Mouse (Mus musculus) kidney, embryonic 15.5 days (tissue): ENCODE measurements around the gene Exosc8. TPM values are rescaled to one million over a fixed set of nuclear protein-coding genes. Genes with fewer than 3 reads are reported as not detected.
"Not testable (repeated sequence)": the region's sequence is repeated elsewhere in the genome, so short reads cannot be mapped to it uniquely, and the experiment has no call there.

Source experiments
- ATAC-seq: fragments of 200-750 bp; cut with Nextera tagmentation; replicated peaks from 2 replicates; pipeline ENCODE4 v1.8.0; 2017; ENCODE audit warnings: moderate TSS enrichment; ENCODE audit not compliant: low FRiP score
- H3K27ac ChIP-seq: fragments of 300-500 bp; sonication (generic); 2 replicates; pipeline ENCODE4 v1.5.1; 2015; ENCODE audit warnings: mild to moderate bottlenecking, inconsistent platforms
- H3K27me3 ChIP-seq: fragments of 300-500 bp; sonication (generic); 2 replicates; pipeline ENCODE4 v1.6.1; 2015; ENCODE audit warnings: inconsistent platforms
- H3K36me3 ChIP-seq: fragments of 300-500 bp; sonication (generic); 2 replicates; pipeline ENCODE4 v1.6.1; 2015; ENCODE audit warnings: inconsistent platforms
- H3K4me1 ChIP-seq: fragments of 300-500 bp; sonication (generic); 2 replicates; pipeline ENCODE4 v1.6.1; 2015; ENCODE audit warnings: inconsistent platforms
- H3K4me2 ChIP-seq: fragments of 300-500 bp; sonication (generic); 2 replicates; pipeline ENCODE4 v1.6.1; 2015; ENCODE audit warnings: moderate library complexity, mild to moderate bottlenecking, inconsistent platforms
- H3K4me3 ChIP-seq: fragments of 300-500 bp; sonication (generic); replicated peaks from 2 replicates; pipeline ENCODE4 v1.5.1; 2015; ENCODE audit warnings: mild to moderate bottlenecking, inconsistent platforms
- H3K9ac ChIP-seq: fragments of 300-500 bp; sonication (generic); 2 replicates; pipeline ENCODE4 v1.6.1; 2015; ENCODE audit warnings: mild to moderate bottlenecking, inconsistent platforms
- H3K9me3 ChIP-seq: fragments of 300-500 bp; sonication (generic); replicated peaks from 2 replicates; pipeline ENCODE4 v1.6.1; 2016; ENCODE audit warnings: inconsistent platforms
- WGBS: fragments of 180-500 bp; shearing (Covaris S2); methylation state at CpG from one replicate; pipeline ENCODE4 v1.1.7; 2015; ENCODE audit warnings: mixed read lengths; 5-methylcytosine and 5-hydroxymethylcytosine counted together
- polyA plus RNA-seq: library from polyadenylated mRNA; unstranded; fragments of >200 nt; fragmentation: Nextera tagmentation; extraction: Ambion mirVana; gene quantifications from 2 replicates; pipeline ENCODE4 v1.2.1, GENCODE M21; 2015

Exosc8 gene
- polyA plus RNA-seq = 142 and 144 TPM in 2 replicates

DNA sequence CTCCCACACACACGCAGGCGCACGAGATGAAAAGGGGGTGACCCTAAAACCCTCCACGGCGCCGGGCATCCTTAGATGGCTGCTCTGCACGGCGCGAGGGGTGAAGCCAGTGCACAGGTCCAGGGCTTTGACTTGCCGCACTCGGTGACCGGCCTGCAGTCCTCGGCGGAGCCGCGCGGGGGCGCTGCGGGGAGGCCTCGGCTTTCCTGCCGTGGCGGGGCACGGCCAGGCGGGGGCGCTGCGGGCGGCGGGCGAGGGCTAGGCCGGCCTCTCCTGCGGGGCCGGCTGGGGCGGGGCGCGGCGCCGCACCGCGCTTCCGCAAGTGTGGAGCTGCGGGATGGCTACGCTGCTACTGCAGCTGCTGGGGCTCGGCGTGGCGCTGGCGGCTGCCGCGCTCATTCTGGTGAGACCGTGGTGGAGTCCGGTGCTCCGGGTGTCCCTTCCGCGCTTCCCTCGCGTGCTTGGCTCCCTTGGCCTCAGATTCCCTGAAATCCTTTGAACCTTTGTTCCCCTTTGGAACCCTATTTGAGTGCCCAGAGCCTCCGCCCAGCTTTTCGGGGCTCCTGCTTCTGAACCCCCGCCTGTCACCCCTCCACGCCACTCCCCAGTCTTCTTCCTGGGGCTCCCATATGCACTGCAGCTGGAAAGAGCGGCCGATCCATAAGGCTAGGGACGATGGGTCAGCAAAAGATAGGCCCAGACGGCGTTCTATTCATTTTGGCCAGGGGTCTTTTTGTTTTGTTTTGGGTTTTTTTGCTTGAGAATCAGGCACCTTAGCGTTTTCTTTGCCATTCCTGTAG is at the start of gene Exosc8, which contains the start of gene Alg5:
Exosc8 (minus strand) TSS at position 147 of the 800 bp plus-strand sequence.
Alg5 (plus strand) TSS at position 293 of the 800 bp plus-strand sequence.
- under 1% methylated on average over 60 of the region's 65 CpGs for WGBS

DNA sequence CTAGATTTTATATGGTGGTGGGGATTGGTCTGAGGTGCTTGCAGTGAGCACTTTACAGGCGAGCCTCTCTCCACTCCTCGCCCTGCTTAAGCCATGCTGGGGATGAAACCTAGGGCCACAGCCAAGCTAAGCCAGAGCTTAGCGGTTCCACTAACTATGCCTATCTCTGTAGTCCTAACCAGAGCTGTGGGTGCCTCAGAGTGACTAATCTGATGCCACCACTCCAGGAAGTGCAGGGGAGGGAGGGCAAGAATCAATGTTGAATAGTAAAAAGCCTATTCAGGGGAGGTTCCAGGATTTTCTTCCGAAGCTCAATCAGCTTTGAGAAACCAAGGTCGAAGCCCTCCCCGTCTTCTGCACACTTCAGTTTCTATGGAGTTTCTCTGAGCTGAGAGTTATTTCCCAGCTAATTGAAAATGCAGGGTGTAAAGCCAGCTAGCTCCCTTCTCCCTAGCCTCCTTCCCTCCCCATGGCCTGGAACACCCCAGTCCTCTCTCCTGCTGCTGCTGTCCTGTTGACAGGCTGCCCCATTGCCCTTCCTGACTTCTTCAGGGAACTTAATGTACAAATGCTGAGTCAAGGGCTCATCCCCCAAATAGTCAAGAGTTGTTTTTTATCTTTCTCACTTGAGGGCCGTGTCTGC is 40.9 kb upstream of the Exosc8 start:
- no peak for ATAC-seq
- no peaks in the 10 kb centered on the region for H3K27me3 ChIP-seq
- no peaks in the 10 kb centered on the region for H3K9me3 ChIP-seq
- no peak overlapping the region for H3K9ac ChIP-seq
- no peak overlapping the region for H3K4me2 ChIP-seq
- H3K4me1 ChIP-seq = peaks cover 2% of the 10 kb centered on the region; the same call in 1 of the 2 replicates
- no peak overlapping the region for H3K27ac ChIP-seq
- WGBS = 69% methylated on average over 7 of the region's 7 CpGs
- H3K36me3 ChIP-seq = no peaks in the 10 kb centered on the region
- H3K4me3 ChIP-seq = no peak overlapping the region

More for the DNA sequence above, at the start of gene Exosc8, which contains the start of gene Alg5:
- Histone ChIP-seq H3K4me1 (peaks cover 31% of the 10 kb centered on the region), H3K4me2 (peak within 1 kb of the TSS; percentile 79), H3K27ac (peak within 1 kb of the TSS; percentile 99), H3K4me3 (peak within 1 kb of the TSS; percentile 67), H3K9ac (peak within 1 kb of the TSS; percentile 90), H3K9me3 (no peaks in the 10 kb centered on the region), H3K27me3 (no peaks in the 10 kb centered on the region), H3K36me3 (peaks cover 54% of the 10 kb centered on the region)
- ATAC-seq = peak; percentile 89

DNA sequence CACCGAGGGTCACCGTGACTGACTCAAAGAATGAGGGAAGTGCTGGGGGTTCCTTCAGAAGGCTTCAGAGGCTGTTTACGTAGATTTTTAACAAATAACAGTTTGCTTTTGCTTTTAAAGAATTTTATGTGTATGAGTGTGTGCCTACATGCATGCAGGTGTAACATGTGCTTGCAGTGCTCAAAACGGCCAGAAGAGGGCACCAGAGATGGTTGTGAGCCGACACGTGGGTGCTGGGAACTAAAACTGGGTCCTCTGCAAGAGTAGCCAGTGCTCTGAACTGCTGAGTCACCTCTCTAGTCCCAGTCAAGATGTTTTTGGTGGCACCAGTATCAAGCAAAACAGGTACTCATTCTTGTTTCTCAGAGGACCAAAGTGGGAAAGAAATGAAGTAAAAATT is 38.4 kb upstream of the Exosc8 start:
- Histone ChIP-seq H3K4me2 (no peak overlapping the region), H3K27ac (no peak overlapping the region), H3K9ac (no peak overlapping the region), H3K4me1 (peaks cover 2% of the 10 kb centered on the region; the same call in 1 of the 2 replicates), H3K27me3 (no peaks in the 10 kb centered on the region), H3K36me3 (no peaks in the 10 kb centered on the region), H3K4me3 (no peak overlapping the region), H3K9me3 (no peaks in the 10 kb centered on the region)
- no peak for ATAC-seq
- 84% methylated on average over 6 of the region's 6 CpGs for WGBS

DNA sequence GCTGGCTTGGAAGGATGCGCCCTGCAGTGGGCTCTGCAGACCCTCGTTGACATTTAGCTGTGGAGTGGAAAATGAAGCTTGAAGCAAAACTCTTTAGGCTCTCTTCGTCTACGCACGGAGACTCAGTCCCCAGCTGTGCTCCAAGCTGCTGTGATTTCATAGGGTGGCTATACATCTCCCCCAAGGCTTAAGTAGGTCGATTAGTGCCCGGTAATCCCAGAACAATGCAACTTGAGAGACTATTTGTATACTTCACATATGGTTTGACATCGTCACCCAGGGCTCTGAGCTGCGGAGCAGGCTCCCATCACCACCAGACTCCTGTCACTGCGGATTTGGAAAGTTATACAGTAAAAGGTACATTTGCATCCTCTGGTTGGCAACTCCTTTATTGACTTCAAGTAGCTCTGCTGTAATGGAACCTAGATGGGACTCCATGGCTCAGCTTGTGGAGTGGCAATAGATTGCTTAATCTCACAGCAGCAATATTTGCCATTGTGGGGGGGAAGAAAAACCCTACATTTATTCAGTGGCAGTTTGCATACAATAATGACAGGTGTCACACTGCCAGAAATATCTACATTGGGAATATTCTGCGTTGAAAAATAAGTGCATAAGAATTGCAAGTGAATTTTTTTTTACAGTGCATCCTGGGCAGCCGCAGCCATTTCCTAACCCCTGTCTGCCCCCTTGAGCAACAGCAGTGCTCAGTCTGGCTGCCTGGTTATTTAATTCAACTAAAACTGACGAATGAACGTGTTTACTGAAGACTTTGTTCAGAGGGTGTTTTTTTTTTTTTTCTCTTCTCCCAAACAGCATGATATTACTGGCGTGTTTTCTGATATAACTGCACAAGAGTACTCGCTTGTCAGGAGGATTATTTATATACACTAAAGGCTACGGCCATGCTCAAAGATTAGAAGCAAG is 34.4 kb upstream of the Exosc8 start:
- Histone ChIP-seq H3K36me3 (no peaks in the 10 kb centered on the region), H3K9me3 (no peaks in the 10 kb centered on the region), H3K4me1 (no peaks in the 10 kb centered on the region), H3K27ac (no peak overlapping the region), H3K4me2 (no peak overlapping the region), H3K4me3 (no peak overlapping the region), H3K9ac (no peak overlapping the region), H3K27me3 (no peaks in the 10 kb centered on the region)
- 74% methylated on average over 17 of the region's 17 CpGs for WGBS
- ATAC-seq = no peak

DNA sequence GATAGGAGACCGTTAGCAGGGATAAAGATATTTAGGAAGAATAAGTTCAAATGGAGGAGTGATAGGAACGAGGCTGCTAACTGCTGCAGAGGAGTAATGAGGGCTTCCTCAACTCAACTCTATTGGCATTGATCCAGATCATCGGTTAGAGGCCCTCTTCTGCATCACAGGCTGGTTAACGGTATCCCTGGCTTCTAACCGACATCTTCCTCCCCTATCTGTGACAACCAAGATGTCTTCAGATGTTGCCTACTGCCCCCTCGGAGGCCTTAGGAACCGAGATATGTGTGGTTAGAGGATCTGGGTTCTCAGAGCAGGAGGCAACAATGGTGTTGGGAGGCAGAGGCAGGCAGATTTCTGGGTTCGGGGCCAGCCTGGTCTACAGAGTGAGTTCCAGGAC is 33.4 kb upstream of the Exosc8 start:
- WGBS = 84% methylated on average over 8 of the region's 8 CpGs
- ATAC-seq = no peak

DNA sequence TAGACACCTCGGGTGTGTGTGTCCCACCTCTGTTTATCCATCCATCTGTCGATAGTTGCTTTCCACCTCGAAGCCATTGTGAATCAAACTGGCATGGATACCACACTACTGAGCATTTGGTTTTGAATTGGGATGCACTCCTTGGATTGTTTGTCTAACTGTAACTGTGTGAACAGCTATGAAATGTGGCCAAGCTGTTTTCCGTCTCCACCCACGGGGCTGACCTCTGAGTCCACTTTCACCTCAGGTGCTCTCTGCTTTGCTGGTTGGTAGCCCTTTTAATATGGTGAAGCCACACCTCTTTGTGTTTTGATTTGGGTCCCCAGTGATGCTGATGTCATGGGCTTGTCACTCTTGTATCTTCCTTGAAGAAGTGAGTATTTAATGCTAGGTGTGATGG is 31.6 kb upstream of the Exosc8 start:
- no peaks in the 10 kb centered on the region for H3K27me3 ChIP-seq
- 77% methylated on average over 5 of the region's 5 CpGs for WGBS
- H3K4me3 ChIP-seq = no peak overlapping the region
- no peaks in the 10 kb centered on the region for H3K36me3 ChIP-seq
- H3K4me2 ChIP-seq = no peak overlapping the region
- no peaks in the 10 kb centered on the region for H3K9me3 ChIP-seq
- no peak overlapping the region for H3K9ac ChIP-seq
- H3K4me1 ChIP-seq = 0 out of 2 replicates have a peak, but pooled peaks cover 2% of the 10 kb centered on the region
- no peak overlapping the region for H3K27ac ChIP-seq
- ATAC-seq = no peak

More for the DNA sequence above, 33.4 kb upstream of the Exosc8 start:
- H3K27me3 ChIP-seq = no peaks in the 10 kb centered on the region
- no peak overlapping the region for H3K4me2 ChIP-seq
- 0 out of 2 replicates have a peak, but pooled peaks cover 2% of the 10 kb centered on the region for H3K4me1 ChIP-seq
- H3K36me3 ChIP-seq = no peaks in the 10 kb centered on the region
- H3K9ac ChIP-seq = no peak overlapping the region
- no peaks in the 10 kb centered on the region for H3K9me3 ChIP-seq
- H3K4me3 ChIP-seq = no peak overlapping the region
- H3K27ac ChIP-seq = no peak overlapping the region

DNA sequence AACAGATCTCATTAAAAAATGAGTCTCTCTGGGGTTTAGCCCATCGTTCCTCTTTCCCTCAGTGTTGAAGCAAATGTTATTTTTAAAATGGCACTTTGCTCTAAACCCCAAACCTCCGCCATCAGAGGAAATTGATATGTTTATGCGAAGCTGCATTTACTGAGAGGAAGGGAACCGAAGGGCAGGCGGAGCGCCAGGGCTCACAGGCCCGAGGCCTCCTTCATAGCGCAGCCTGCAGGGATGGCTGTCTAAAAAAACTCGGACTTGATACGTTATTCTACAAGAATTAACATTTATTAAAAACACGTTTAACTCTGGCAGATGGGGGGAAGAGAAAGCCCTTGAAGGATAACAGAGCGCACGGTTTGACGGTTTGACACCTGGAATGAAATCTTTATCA is 30.8 kb upstream of the Exosc8 start:
- no peak for ATAC-seq
- H3K27me3 ChIP-seq = no peaks in the 10 kb centered on the region
- no peak overlapping the region for H3K9ac ChIP-seq
- 78% methylated on average over 14 of the region's 14 CpGs for WGBS
- no peak overlapping the region for H3K4me3 ChIP-seq
- H3K4me2 ChIP-seq = no peak overlapping the region
- H3K9me3 ChIP-seq = no peaks in the 10 kb centered on the region
- H3K36me3 ChIP-seq = no peaks in the 10 kb centered on the region
- 0 out of 2 replicates have a peak, but pooled peaks cover 5% of the 10 kb centered on the region for H3K4me1 ChIP-seq
- H3K27ac ChIP-seq = no peak overlapping the region

DNA sequence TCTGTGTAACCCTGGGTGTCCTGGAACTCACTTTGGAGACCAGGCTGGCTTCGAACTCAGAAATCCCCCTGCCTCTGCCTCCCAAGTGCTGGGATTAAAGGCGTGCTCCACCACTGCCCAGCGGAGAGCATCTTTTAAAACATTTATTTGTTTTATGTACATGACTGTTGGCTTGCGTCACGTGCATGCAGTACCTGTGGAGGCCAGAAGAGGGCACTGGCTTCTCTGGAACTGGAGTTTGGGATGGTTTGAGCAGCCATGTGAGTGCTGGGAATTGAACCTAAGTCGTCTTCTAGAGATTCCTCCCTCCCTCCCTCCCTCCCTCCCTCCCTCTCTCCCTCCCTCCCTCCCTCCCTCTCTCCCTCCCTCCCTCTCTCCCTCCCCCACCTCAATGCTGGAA is 30.3 kb upstream of the Exosc8 start:
- not testable (repeated sequence) for H3K36me3 ChIP-seq, H3K4me3 ChIP-seq, H3K27ac ChIP-seq, H3K4me1 ChIP-seq, H3K4me2 ChIP-seq, H3K9ac ChIP-seq, H3K9me3 ChIP-seq, ATAC-seq, H3K27me3 ChIP-seq
- WGBS = 93% methylated on average over 6 of the region's 6 CpGs

DNA sequence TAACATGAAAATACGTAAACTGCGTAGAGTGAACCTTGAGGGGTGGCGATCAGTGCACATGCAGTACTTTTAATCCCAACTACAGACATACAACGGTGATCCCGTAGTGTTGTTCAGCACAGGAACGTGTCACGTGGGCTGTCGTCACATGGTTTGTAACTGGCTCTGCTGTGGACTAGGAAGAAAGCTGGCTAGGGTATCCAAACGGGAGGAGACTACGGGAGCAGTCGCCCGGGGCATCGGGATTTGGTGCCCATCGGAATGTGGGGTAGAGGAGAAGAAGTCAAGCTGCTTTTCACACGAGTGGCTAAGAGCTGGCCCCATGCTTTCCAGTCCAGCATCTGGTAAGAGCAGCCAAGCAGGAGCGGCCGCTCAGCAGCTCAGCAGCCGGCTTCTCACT is 29.2 kb upstream of the Exosc8 start:
- no peak overlapping the region for H3K27ac ChIP-seq
- H3K27me3 ChIP-seq = no peaks in the 10 kb centered on the region
- no peak overlapping the region for H3K9ac ChIP-seq
- WGBS = 70% methylated on average over 18 of the region's 18 CpGs
- 0 out of 2 replicates have a peak, but pooled peaks cover 9% of the 10 kb centered on the region for H3K4me1 ChIP-seq
- peak overlapping the region; percentile 39 for H3K4me2 ChIP-seq
- H3K36me3 ChIP-seq = no peaks in the 10 kb centered on the region
- peak overlapping the region; percentile 13; the same call in 1 of the 2 replicates for H3K4me3 ChIP-seq
- ATAC-seq = no peak
- no peaks in the 10 kb centered on the region for H3K9me3 ChIP-seq

DNA sequence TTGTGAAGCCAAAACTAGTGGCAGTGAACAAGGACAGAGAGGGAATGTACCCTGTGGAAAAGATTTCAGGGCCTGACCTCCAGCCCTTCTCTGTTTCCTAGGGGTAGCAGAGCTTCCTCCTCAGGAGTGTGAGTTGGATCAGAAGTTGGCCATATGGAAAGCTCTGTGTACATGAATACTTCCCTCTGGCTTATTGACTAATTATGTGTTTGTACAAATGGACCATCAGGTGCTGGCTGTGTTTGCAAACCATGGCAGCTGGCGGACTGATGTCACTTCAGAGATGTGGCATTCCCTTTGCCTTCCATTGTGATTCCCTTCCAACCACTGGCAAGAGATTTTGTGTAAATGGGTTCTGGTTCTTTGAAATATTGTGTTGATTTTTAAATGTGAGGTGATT is 26.1 kb upstream of the Exosc8 start:
- no peaks in the 10 kb centered on the region for H3K9me3 ChIP-seq
- ATAC-seq = no peak

DNA sequence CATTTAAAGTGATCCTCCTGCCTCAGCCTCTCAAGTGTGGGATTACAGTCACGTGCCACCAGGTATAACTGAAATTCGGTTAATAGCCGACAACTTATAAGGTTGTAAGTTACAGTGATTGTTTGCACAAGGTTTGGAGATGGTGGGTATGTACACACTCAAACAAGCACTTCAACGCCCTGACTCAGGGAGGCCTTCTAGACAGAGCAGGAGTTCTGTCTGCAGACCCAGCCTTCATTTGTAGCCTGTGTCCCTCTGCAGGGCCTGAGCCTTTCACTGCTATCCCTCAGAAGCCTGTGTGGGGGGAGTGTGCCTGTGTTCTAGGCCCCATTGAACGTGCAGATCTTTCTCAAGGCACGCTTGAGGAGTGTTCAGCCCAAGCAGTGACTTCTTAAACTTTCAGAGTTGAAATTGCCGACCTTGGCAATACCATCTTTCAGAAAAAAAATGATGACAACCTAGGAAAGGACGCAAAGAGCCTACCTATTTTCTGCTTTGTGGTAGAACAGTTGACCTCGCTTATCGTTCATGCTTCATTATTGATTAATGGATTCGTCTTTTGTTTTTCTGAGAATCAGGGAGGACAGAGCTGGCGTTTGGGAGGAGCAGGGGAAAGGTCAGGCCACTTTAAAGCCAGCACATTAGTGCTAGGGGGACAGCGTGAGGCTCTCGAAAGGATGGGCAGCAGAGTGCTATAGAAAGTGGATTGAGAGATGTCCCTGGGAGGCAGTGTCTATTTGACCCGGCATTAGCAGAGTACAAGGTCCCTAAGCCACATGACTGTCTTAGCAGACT is 25.3 kb upstream of the Exosc8 start:
- Histone ChIP-seq H3K36me3 (no peaks in the 10 kb centered on the region), H3K4me1 (peaks cover 30% of the 10 kb centered on the region), H3K27me3 (no peaks in the 10 kb centered on the region), H3K4me3 (no peak overlapping the region), H3K27ac (no peak overlapping the region), H3K9me3 (no peaks in the 10 kb centered on the region), H3K4me2 (no peak overlapping the region), H3K9ac (no peak overlapping the region)
- no peak for ATAC-seq
- WGBS = 56% methylated on average over 15 of the region's 15 CpGs

More for the DNA sequence above, 26.1 kb upstream of the Exosc8 start:
- H3K27me3 ChIP-seq = no peaks in the 10 kb centered on the region
- H3K4me3 ChIP-seq = no peak overlapping the region
- 100% methylated on average over 1 of the region's 1 CpGs for WGBS
- no peak overlapping the region for H3K27ac ChIP-seq
- no peaks in the 10 kb centered on the region for H3K36me3 ChIP-seq
- no peak overlapping the region for H3K9ac ChIP-seq
- no peak overlapping the region for H3K4me2 ChIP-seq
- H3K4me1 ChIP-seq = peaks cover 23% of the 10 kb centered on the region
